Mouse (Mus musculus) CH12.LX (cell line): Measurements from ENCODE around the gene Olfr201. TPM values are rescaled to one million over a fixed set of nuclear protein-coding genes. Genes with fewer than 3 reads are reported as not detected.

Source experiments
- DNase-seq: peaks from one replicate; pipeline ENCODE4 v3.0.0-alpha.2; 2013; ENCODE audit errors: extremely low read depth
- H3K27ac ChIP-seq: 2 replicates; pipeline ENCODE4 v1.5.1; 2012; ENCODE audit warnings: low read depth, mild to moderate bottlenecking, control low read depth, moderate library complexity; ENCODE audit not compliant: insufficient read depth
- H3K27me3 ChIP-seq: replicated peaks from 2 replicates; pipeline ENCODE3; 2012; ENCODE audit warnings: inconsistent platforms
- H3K36me3 ChIP-seq, 2 experiments: replicated peaks in 1 of 2; 2 replicates each; pipeline versions ENCODE3 to v1.6.1; 2012; ENCODE audit warnings: inconsistent platforms in 1 of 2, low read length in 1 of 2, mild to moderate bottlenecking in 1 of 2, mixed read lengths in 1 of 2, moderate library complexity in 1 of 2; ENCODE audit not compliant: control insufficient read depth in 1 of 2, insufficient read depth in 1 of 2
- H3K4me1 ChIP-seq, 2 experiments: 2 replicates each; pipeline ENCODE4 v1.6.1; 2012; ENCODE audit warnings: inconsistent platforms in 1 of 2, moderate library complexity in 1 of 2; ENCODE audit not compliant: insufficient read depth in 2 of 2, control insufficient read depth in 1 of 2
- H3K4me2 ChIP-seq: 2 replicates; pipeline ENCODE4 v1.6.1; 2012; ENCODE audit warnings: low read depth, mild to moderate bottlenecking, control low read depth; ENCODE audit not compliant: poor library complexity, insufficient read depth, severe bottlenecking
- H3K4me3 ChIP-seq, 3 experiments: fragments of 150-350 bp in 1 of 3; sonication (generic) in 1 of 3; replicated peaks in 1 of 3; 2 replicates each; pipeline versions ENCODE3 to v1.5.1; 2011 to 2012; ENCODE audit warnings: low read depth in 2 of 3, low read length in 2 of 3, mild to moderate bottlenecking in 2 of 3, moderate library complexity in 2 of 3, control low read depth in 1 of 3, improper control_type of control experiment in 1 of 3, inconsistent platforms in 1 of 3, mixed read lengths in 1 of 3; ENCODE audit not compliant: poor library complexity in 1 of 3
- H3K79me2 ChIP-seq: replicated peaks from 2 replicates; pipeline ENCODE4 v1.6.1; 2012; ENCODE audit warnings: mild to moderate bottlenecking, moderate library complexity; ENCODE audit not compliant: control insufficient read depth, poor library complexity, insufficient read depth, severe bottlenecking; ENCODE audit errors: extremely low read depth
- H3K9ac ChIP-seq: 2 replicates; pipeline ENCODE4 v1.6.1; 2012; ENCODE audit warnings: low read depth, mild to moderate bottlenecking, control low read depth, moderate library complexity; ENCODE audit not compliant: insufficient read depth
- H3K9me3 ChIP-seq: replicated peaks from 2 replicates; pipeline ENCODE3; 2012; ENCODE audit warnings: low read length, inconsistent platforms, mixed read lengths
- BHLHE40 ChIP-seq: IDR thresholded peaks from 2 replicates; pipeline ENCODE4 v1.6.1; 2011; ENCODE audit warnings: mild to moderate bottlenecking, low read depth, low read length, improper control_type of control experiment
- CHD1 ChIP-seq: IDR thresholded peaks from 2 replicates; pipeline ENCODE4 v1.6.1; 2012; ENCODE audit warnings: low read depth, low read length, improper control_type of control experiment, inconsistent platforms
- ELF1 ChIP-seq: IDR thresholded peaks from 2 replicates; pipeline ENCODE4 v1.6.1; 2014; ENCODE audit warnings: low read depth, mild to moderate bottlenecking, inconsistent platforms, low read length, improper control_type of control experiment
- ETS1 ChIP-seq: conservative IDR thresholded peaks from 2 replicates; pipeline ENCODE4 v1.6.1; 2012; ENCODE audit warnings: low read depth, mild to moderate bottlenecking, inconsistent platforms, low read length, improper control_type of control experiment, moderate library complexity
- GABPA ChIP-seq: IDR thresholded peaks from 2 replicates; pipeline ENCODE4 v1.6.1; 2012; ENCODE audit warnings: low read depth, low read length, improper control_type of control experiment, inconsistent platforms; ENCODE audit not compliant: insufficient replicate concordance
- HCFC1 ChIP-seq: IDR thresholded peaks from 2 replicates; pipeline ENCODE4 v1.6.1; 2012; ENCODE audit warnings: low read depth, mild to moderate bottlenecking, inconsistent platforms, low read length, improper control_type of control experiment
- IRF4 ChIP-seq: IDR thresholded peaks from 2 replicates; pipeline ENCODE4 v1.6.1; 2014; ENCODE audit warnings: low read depth, mild to moderate bottlenecking, inconsistent platforms, low read length, improper control_type of control experiment
- KAT2A ChIP-seq: IDR thresholded peaks from 2 replicates; pipeline ENCODE4 v1.6.1; 2012; ENCODE audit warnings: low read length, improper control_type of control experiment, inconsistent platforms; ENCODE audit not compliant: insufficient replicate concordance
- MEF2A ChIP-seq: IDR thresholded peaks from 2 replicates; pipeline ENCODE4 v1.6.1; 2014; ENCODE audit warnings: low read depth, mild to moderate bottlenecking, inconsistent platforms, low read length, improper control_type of control experiment, borderline replicate concordance
- MXI1 ChIP-seq: IDR thresholded peaks from 2 replicates; pipeline ENCODE4 v1.6.1; 2011; ENCODE audit warnings: mild to moderate bottlenecking, low read depth, low read length, improper control_type of control experiment
- MYC ChIP-seq: IDR thresholded peaks from 2 replicates; pipeline ENCODE4 v1.6.1; 2011; ENCODE audit warnings: low read depth, mild to moderate bottlenecking, improper control_type of control experiment, low read length
- NRF1 ChIP-seq: IDR thresholded peaks from 2 replicates; pipeline ENCODE4 v1.6.1; 2014; ENCODE audit warnings: low read depth, mild to moderate bottlenecking, inconsistent platforms, low read length, improper control_type of control experiment, moderate library complexity
- PAX5 ChIP-seq: IDR thresholded peaks from 2 replicates; pipeline ENCODE4 v1.6.1; 2012; ENCODE audit warnings: low read length, inconsistent platforms, mixed read lengths
- POLR2A ChIP-seq: IDR thresholded peaks from 2 replicates; pipeline ENCODE4 v1.6.1; 2011; ENCODE audit warnings: low read depth, mild to moderate bottlenecking, improper control_type of control experiment, low read length
- POLR2AphosphoS2 ChIP-seq: IDR thresholded peaks from 2 replicates; pipeline ENCODE4 v1.6.1; 2011; ENCODE audit warnings: low read depth, low read length, improper control_type of control experiment
- RAD21 ChIP-seq: IDR thresholded peaks from 2 replicates; pipeline ENCODE4 v1.6.1; 2011; ENCODE audit warnings: low read depth, mild to moderate bottlenecking, low read length, improper control_type of control experiment, moderate library complexity
- SMC3 ChIP-seq: IDR thresholded peaks from 2 replicates; pipeline ENCODE4 v1.6.1; 2011; ENCODE audit warnings: low read depth, low read length, improper control_type of control experiment
- TBP ChIP-seq: conservative IDR thresholded peaks from 2 replicates; pipeline ENCODE4 v1.6.1; 2011; ENCODE audit warnings: low read depth, low read length, improper control_type of control experiment
- TCF12 ChIP-seq: IDR thresholded peaks from 2 replicates; pipeline ENCODE4 v1.6.1; 2014; ENCODE audit warnings: low read depth, mild to moderate bottlenecking, inconsistent platforms, low read length, improper control_type of control experiment
- UBTF ChIP-seq: IDR thresholded peaks from 2 replicates; pipeline ENCODE4 v1.6.1; 2012; ENCODE audit warnings: low read depth, mild to moderate bottlenecking, inconsistent platforms, low read length, improper control_type of control experiment, moderate library complexity
- USF1 ChIP-seq: IDR thresholded peaks from 2 replicates; pipeline ENCODE4 v1.6.1; 2014; ENCODE audit warnings: low read depth, mild to moderate bottlenecking, inconsistent platforms, low read length, improper control_type of control experiment
- ZKSCAN1 ChIP-seq: IDR thresholded peaks from 2 replicates; pipeline ENCODE4 v1.6.1; 2012; ENCODE audit warnings: low read depth, inconsistent platforms, low read length, improper control_type of control experiment, borderline replicate concordance
- ZMIZ1 ChIP-seq: IDR thresholded peaks from 2 replicates; pipeline ENCODE4 v1.6.1; 2012; ENCODE audit warnings: low read depth, mild to moderate bottlenecking, inconsistent platforms, low read length, improper control_type of control experiment
- dilution Hi-C: fragments of 300-500 bp; cut with MboI; formaldehyde crosslinking; loops from 2 replicates; pipeline ENCODE4 v1.14.3; 2020; ENCODE audit warnings: low sequenced_read_pairs; ENCODE audit not compliant: extremely low pct_unique_long_range_greater_than_20kb, extremely low pct_ligation_motif_present
- in situ Hi-C: fragments of 300-500 bp; cut with MboI; formaldehyde crosslinking; loops from 3 replicates; pipeline ENCODE4 v1.14.3; 2019; ENCODE audit warnings: low sequenced_read_pairs, low pct_ligation_motif_present, low pct_unique_long_range_greater_than_20kb, mixed read lengths
- polyA plus RNA-seq: library from polyadenylated mRNA; unstranded; fragments of >175 nt; gene quantifications from 2 replicates; pipeline ENCODE4 v1.2.1, GENCODE M21; 2012; ENCODE audit warnings: low read depth; ENCODE audit not compliant: insufficient read length
- total RNA-seq, 2 experiments: library from RNA; depleted of rRNA; stranded (reverse); fragments of 300-350 nt in 1 of 2; fragments of >200 nt in 1 of 2; gene quantifications; 2 replicates each; pipeline ENCODE4 v1.2.3; 2012 to 2014

The Olfr201 gene
- total and polyA plus RNA-seq, 3 experiments: not detected

- Histone ChIP-seq H3K4me3 (no peak within 1 kb of the TSS), H3K9ac (no peak within 1 kb of the TSS), H3K36me3 (no peaks in the 10 kb centered on the region), H3K9me3 (no peaks in the 10 kb centered on the region), H3K27me3 (no peaks in the 10 kb centered on the region), H3K27ac (no peak within 1 kb of the TSS), H3K4me1 (no peaks in the 10 kb centered on the region), H3K79me2 (no peaks in the 10 kb centered on the region), H3K4me2 (no peak within 1 kb of the TSS)
- in situ Hi-C loops: no loop called here
- TF ChIP-seq ZMIZ1 (no peak), USF1 (no peak), GABPA (no peak), CHD1 (no peak), ZKSCAN1 (no peak), MXI1 (no peak), KAT2A (no peak), ETS1 (no peak), NRF1 (no peak), TCF12 (no peak), MYC (no peak), TBP (no peak), ELF1 (no peak), BHLHE40 (no peak)
- no peak for DNase-seq
- dilution Hi-C loops: no loop called here
Observed at GRCm38 (mm10) chr16:59286693-59287092, 14.3 kb upstream of the Olfr201 start, which contains the start of gene Olfr202. Olfr202 (minus strand) TSS chr16:59286793.

- in situ Hi-C loops (no loop called here), dilution Hi-C loops (no loop called here)
- H3K9ac ChIP-seq: no peak overlapping the region
- H3K36me3 ChIP-seq: no peaks in the 10 kb centered on the region
- no peak overlapping the region for H3K4me2 ChIP-seq
- H3K27me3 ChIP-seq: no peaks in the 10 kb centered on the region
- no peak overlapping the region for H3K4me3 ChIP-seq
- no peaks in the 10 kb centered on the region for H3K4me1 ChIP-seq
- no peaks in the 10 kb centered on the region for H3K9me3 ChIP-seq
- TF ChIP-seq IRF4 (no peak), NRF1 (no peak), POLR2AphosphoS2 (no peak), TBP (no peak), UBTF (no peak), USF1 (no peak), HCFC1 (no peak), ETS1 (no peak), PAX5 (no peak), POLR2A (no peak), SMC3 (no peak), CHD1 (no peak), MEF2A (no peak), RAD21 (no peak)
- TF ChIP-seq, all 38 proteins: peak for 0
- no peak for DNase-seq
- Histone ChIP-seq H3K27ac (no peak overlapping the region), H3K79me2 (no peaks in the 10 kb centered on the region)
Observed at GRCm38 (mm10) chr16:59283476-59283875, 11.0 kb upstream of the Olfr201 start.
